Mouse (Mus musculus): Measurements from ENCODE around the gene Cope. TPM values are rescaled to one million over a fixed set of nuclear protein-coding genes. Genes with fewer than 3 reads are reported as not detected.

The Cope gene
- total and polyA plus RNA-seq, 2 experiments from 2014 or later, result 159 to 286 TPM

DNA sequence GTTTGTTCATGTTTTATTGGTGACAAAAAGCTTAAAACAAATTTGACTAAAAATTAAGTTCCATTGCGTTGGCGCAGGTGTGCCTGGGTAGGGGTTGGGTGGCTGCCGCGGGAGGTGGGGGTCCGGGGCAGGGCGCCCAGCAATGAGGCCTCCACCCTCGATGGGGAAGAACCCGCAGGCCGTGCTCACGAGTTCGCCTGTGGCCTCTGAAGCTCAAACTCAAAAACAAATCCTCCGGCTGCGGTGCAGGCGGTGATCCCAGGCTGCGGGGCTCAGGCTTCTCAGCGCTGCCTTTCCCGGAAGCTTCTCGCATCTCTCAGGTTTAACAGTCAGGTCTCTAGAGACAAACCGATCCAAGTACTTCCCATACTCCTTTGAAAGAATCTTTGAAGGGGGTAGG, 29.2 kb downstream of the Cope start:
- H3K9ac ChIP-seq (replicated peaks; ENCODE audit: low read length), result 0 out of 2 replicates have a peak overlapping the region, but pooled peaks have one; percentile 33
- H3K4me1 ChIP-seq (ENCODE audit: insufficient read depth, low read length), result peaks cover 5% of the 10 kb centered on the region; the same call in 1 of the 2 replicates
- no peak overlapping the region for H3K4me3 ChIP-seq (ENCODE audit: low read length)
- no peak overlapping the region for H3K4me2 ChIP-seq (ENCODE audit: low read depth, low read length)
- DNase-seq (ENCODE audit: low spot score) (peak; percentile 49), ATAC-seq (no peak)
- 60% methylated on average over 19 of the region's 19 CpGs for WGBS
- no peak for TF ChIP-seq CTCF (IDR thresholded peaks at IDR 0.05; ENCODE audit: low read depth)
- H3K9me3 ChIP-seq (ENCODE audit: low read length), result no peaks in the 10 kb centered on the region
- H3K36me3 ChIP-seq (ENCODE audit: insufficient read depth, low read length), result peaks cover 53% of the 10 kb centered on the region
- H3K27me3 ChIP-seq (ENCODE audit: insufficient read depth, low read length), result no peaks in the 10 kb centered on the region
- H3K27ac ChIP-seq, result peak overlapping the region; percentile 34; the same call in 1 of the 2 replicates

DNA sequence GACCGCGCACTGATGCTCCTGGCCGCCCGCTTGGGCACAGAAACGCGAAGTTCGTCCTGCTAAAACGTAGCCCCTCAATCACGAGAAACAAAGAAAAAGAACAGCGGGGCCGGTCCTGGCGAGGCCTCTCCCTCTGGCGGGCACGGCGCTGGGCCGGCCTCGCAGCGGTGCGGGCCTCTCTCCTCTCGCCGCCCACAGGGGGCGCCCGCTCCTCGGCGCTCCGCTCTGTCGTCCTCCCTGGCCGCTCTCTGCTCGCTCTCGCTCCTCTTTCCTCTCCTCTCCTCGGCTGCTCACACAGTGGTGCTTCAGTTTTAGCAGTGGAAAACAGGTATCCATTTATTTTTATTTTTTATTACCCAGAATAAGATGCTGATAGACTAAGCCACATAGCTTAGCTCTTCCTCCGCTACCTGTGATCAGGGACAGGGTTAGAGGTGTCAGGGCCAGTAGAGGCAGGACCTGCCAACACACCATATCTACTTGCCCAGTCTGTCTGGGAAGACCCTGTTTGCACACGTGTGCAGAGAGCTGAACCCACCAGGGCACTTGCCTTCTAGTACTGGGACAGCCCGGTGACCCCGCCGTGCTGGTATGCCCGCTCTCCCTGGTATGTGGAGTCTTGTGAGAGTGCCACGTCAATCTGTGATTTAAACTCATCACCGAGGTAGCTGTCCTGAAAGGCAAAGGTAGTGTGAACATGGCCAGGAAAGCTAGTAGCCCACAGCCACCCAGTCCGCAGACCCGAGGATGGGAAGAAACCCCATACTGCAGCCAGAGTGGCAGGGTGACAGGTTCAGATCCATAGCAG, 30.0 kb downstream of the Cope start:
- Histone ChIP-seq H3K27ac (0 out of 2 replicates have a peak overlapping the region, but pooled peaks have one; percentile 34), H3K27me3 (ENCODE audit: insufficient read depth, low read length) (no peaks in the 10 kb centered on the region)

DNA sequence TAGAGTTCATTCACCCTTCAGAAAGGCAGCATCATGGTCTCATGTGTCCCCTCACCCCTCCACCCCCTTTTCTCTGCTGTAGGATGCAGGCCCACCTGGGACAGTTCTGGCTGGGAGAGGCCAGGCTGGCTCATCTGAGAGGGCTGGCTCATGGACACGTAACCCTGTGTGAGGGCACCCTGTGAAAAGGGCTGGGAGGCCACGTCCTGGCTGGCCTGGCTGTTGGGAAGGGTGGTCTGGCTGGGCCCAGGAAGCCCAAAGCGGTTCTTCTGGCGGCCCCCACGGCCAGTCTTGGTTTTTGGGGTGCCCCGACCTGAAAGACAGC, 30.5 kb downstream of the Cope start:
- Histone ChIP-seq H3K27ac (no peak overlapping the region), H3K4me3 (ENCODE audit: low read length) (no peak overlapping the region), H3K9me3 (ENCODE audit: low read length) (no peaks in the 10 kb centered on the region), H3K4me1 (ENCODE audit: insufficient read depth, low read length) (peaks cover 5% of the 10 kb centered on the region; the same call in 1 of the 2 replicates), H3K4me2 (ENCODE audit: low read depth, low read length) (no peak overlapping the region), H3K27me3 (ENCODE audit: insufficient read depth, low read length) (no peaks in the 10 kb centered on the region), H3K9ac (replicated peaks; ENCODE audit: low read length) (no peak overlapping the region), H3K36me3 (ENCODE audit: insufficient read depth, low read length) (peaks cover 66% of the 10 kb centered on the region)
- ATAC-seq (no peak), DNase-seq (ENCODE audit: low spot score) (no peak)
- WGBS, result 98% methylated on average over 6 of the region's 6 CpGs
- TF ChIP-seq CTCF (IDR thresholded peaks at IDR 0.05; ENCODE audit: low read depth), result no peak

More for the DNA sequence above, 30.0 kb downstream of the Cope start:
- peak; percentile 90 for DNase-seq (ENCODE audit: low spot score)
- peak; percentile 76 for ATAC-seq
- Histone ChIP-seq H3K36me3 (ENCODE audit: insufficient read depth, low read length) (peaks cover 60% of the 10 kb centered on the region), H3K4me3 (ENCODE audit: low read length) (no peak overlapping the region), H3K4me1 (ENCODE audit: insufficient read depth, low read length) (peaks cover 5% of the 10 kb centered on the region; the same call in 1 of the 2 replicates), H3K9ac (replicated peaks; ENCODE audit: low read length) (no peak overlapping the region), H3K9me3 (ENCODE audit: low read length) (no peaks in the 10 kb centered on the region), H3K4me2 (ENCODE audit: low read depth, low read length) (0 out of 2 replicates have a peak overlapping the region, but pooled peaks have one; percentile 10)
- WGBS, result 23% methylated on average over 41 of the region's 41 CpGs
- peak; percentile 63 for TF ChIP-seq CTCF (IDR thresholded peaks at IDR 0.05; ENCODE audit: low read depth)

DNA sequence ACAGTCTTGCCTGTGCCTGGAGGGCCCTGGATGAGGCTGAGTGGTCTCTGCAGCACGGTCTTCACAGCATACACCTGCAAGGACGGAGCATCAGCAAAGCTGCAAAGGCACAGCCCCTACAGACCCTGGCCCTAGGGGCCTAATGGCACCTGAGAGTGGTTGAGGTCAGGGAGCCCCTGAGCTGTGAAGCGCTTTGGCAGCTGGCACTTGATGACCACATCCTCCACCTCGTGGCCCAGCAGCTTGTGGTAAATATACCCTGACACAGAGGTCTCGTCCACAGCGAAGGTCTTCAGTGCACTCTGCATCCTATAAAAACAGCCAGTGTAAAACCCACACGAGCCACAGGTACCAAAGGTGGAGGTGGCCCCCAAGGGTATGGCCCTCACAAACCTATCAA, 36.6 kb downstream of the Cope start:
- no peak for ATAC-seq
- WGBS, result 92% methylated on average over 7 of the region's 7 CpGs
- Histone ChIP-seq H3K4me1 (ENCODE audit: insufficient read depth, low read length) (no peaks in the 10 kb centered on the region), H3K9me3 (ENCODE audit: low read length) (no peaks in the 10 kb centered on the region), H3K4me2 (ENCODE audit: low read depth, low read length) (no peak overlapping the region), H3K36me3 (ENCODE audit: insufficient read depth, low read length) (peaks cover 81% of the 10 kb centered on the region), H3K9ac (replicated peaks; ENCODE audit: low read length) (no peak overlapping the region), H3K27me3 (ENCODE audit: insufficient read depth, low read length) (no peaks in the 10 kb centered on the region), H3K27ac (no peak overlapping the region), H3K4me3 (ENCODE audit: low read length) (no peak overlapping the region)
- no peak for TF ChIP-seq CTCF (IDR thresholded peaks at IDR 0.05; ENCODE audit: low read depth)
- DNase-seq (ENCODE audit: low spot score), result no peak

DNA sequence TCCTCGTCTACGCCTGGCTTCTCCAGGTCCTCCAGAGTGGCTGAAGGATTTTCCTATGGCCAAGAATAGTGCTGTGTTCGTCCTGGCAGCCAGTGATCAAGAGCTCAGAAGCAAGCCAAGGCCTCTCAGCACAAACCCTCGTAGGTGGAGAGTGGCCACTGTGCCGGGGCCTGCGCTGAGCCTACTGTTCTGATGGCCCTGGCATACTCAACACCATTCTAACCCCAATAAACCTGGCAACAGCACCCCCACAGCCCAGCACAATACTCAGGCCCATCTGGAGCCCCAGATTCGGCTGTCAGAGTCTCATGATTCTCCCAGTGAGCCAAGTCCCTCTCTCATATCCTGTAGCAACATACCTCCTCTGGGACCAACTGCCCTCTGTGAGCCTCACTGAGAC, 38.3 kb downstream of the Cope start:
- no peak for DNase-seq (ENCODE audit: low spot score)
- 82% methylated on average over 7 of the region's 7 CpGs for WGBS

DNA sequence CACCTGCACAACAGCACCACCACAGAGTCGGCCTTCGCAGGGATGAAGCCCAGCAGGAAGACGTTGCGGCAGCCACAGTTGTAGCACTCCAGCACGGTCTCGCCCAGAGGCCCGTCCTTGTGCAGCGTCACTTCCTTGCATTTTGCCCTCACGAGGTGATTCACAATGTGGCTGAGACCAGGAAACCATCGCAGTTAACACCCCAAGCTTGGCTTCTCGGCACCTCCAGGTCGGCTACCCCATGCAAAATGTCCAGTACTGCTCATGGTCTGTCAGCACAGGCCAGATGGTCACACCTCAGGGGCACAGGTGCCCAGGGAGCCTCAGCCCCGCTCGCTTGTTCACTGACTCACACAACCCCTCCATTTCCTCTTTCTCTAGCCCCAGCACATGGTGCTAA, 39.7 kb downstream of the Cope start:
- 86% methylated on average over 14 of the region's 14 CpGs for WGBS
- H3K27me3 ChIP-seq (ENCODE audit: insufficient read depth, low read length), result no peaks in the 10 kb centered on the region

More for the DNA sequence above, 38.3 kb downstream of the Cope start:
- Histone ChIP-seq H3K4me2 (ENCODE audit: low read depth, low read length) (no peak overlapping the region), H3K36me3 (ENCODE audit: insufficient read depth, low read length) (peaks cover 65% of the 10 kb centered on the region), H3K27ac (no peak overlapping the region), H3K9me3 (ENCODE audit: low read length) (no peaks in the 10 kb centered on the region), H3K4me3 (ENCODE audit: low read length) (no peak overlapping the region), H3K27me3 (ENCODE audit: insufficient read depth, low read length) (no peaks in the 10 kb centered on the region), H3K9ac (replicated peaks; ENCODE audit: low read length) (no peak overlapping the region), H3K4me1 (ENCODE audit: insufficient read depth, low read length) (no peaks in the 10 kb centered on the region)
- no peak for TF ChIP-seq CTCF (IDR thresholded peaks at IDR 0.05; ENCODE audit: low read depth)
- no peak for ATAC-seq

DNA sequence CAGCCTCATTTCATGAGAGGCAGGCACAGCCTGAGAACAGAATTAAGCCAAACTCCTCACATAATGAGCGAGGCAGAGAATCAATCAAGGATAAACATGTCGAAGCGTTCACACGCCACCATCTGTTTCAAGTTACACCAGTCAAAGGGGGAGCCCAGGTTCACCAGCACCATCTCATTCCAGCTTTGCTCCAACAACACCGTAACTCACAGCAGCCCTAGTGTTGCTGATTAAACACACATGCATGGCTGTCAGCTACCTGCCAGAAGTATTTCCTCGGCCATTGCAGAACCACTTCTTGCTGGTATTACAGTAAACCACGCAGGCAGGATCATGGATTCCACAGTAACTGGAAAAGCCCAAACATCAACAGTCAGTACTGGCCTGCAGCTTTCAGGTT, 40.8 kb downstream of the Cope start:
- no peak for DNase-seq (ENCODE audit: low spot score)
- Histone ChIP-seq H3K27ac (no peak overlapping the region), H3K4me2 (ENCODE audit: low read depth, low read length) (no peak overlapping the region), H3K9ac (replicated peaks; ENCODE audit: low read length) (no peak overlapping the region), H3K27me3 (ENCODE audit: insufficient read depth, low read length) (no peaks in the 10 kb centered on the region), H3K4me1 (ENCODE audit: insufficient read depth, low read length) (no peaks in the 10 kb centered on the region), H3K9me3 (ENCODE audit: low read length) (no peaks in the 10 kb centered on the region), H3K4me3 (ENCODE audit: low read length) (no peak overlapping the region), H3K36me3 (ENCODE audit: insufficient read depth, low read length) (peaks cover 41% of the 10 kb centered on the region)
- no peak for TF ChIP-seq CTCF (IDR thresholded peaks at IDR 0.05; ENCODE audit: low read depth)
- WGBS, result 69% methylated on average over 7 of the region's 7 CpGs
- ATAC-seq, result no peak

More for the DNA sequence above, 39.7 kb downstream of the Cope start:
- Histone ChIP-seq H3K4me2 (ENCODE audit: low read depth, low read length) (no peak overlapping the region), H3K9me3 (ENCODE audit: low read length) (no peaks in the 10 kb centered on the region), H3K4me1 (ENCODE audit: insufficient read depth, low read length) (no peaks in the 10 kb centered on the region), H3K27ac (no peak overlapping the region), H3K9ac (replicated peaks; ENCODE audit: low read length) (no peak overlapping the region), H3K36me3 (ENCODE audit: insufficient read depth, low read length) (peaks cover 51% of the 10 kb centered on the region), H3K4me3 (ENCODE audit: low read length) (no peak overlapping the region)
- TF ChIP-seq CTCF (IDR thresholded peaks at IDR 0.05; ENCODE audit: low read depth), result no peak
- DNase-seq (ENCODE audit: low spot score), result no peak
- no peak for ATAC-seq

Data from hindbrain, postnatal 0 days (tissue).